Mouse (Mus musculus): ENCODE data around the gene Gm37240.

Gene Gm37240

GRCm38 (mm10) chr3:85391756-85392155 lies 495.6 kb downstream of the Gm37240 start:
- no peak for DNase-seq

- no peak for DNase-seq
Measured at GRCm38 (mm10) chr3:85391111-85391510, 496.2 kb downstream of the Gm37240 start.

GRCm38 (mm10) chr3:85385371-85385770 lies 501.9 kb downstream of the Gm37240 start:
- no peak for DNase-seq

- no peak for DNase-seq
Measured at GRCm38 (mm10) chr3:85383330-85383729, 504.0 kb downstream of the Gm37240 start.

- DNase-seq, result no peak
Measured at GRCm38 (mm10) chr3:85378703-85379395, 508.5 kb downstream of the Gm37240 start.

GRCm38 (mm10) chr3:85377946-85378702 lies 509.2 kb downstream of the Gm37240 start:
- DNase-seq, result no peak

- no peak for DNase-seq
Measured at GRCm38 (mm10) chr3:85377505-85377904, 509.8 kb downstream of the Gm37240 start.

GRCm38 (mm10) chr3:85376541-85376940 lies 510.8 kb downstream of the Gm37240 start:
- no peak for DNase-seq

- no peak for DNase-seq
Measured at GRCm38 (mm10) chr3:85373039-85373438, 514.3 kb downstream of the Gm37240 start.

- DNase-seq, result no peak
Measured at GRCm38 (mm10) chr3:85369847-85370246, 517.5 kb downstream of the Gm37240 start.

GRCm38 (mm10) chr3:85369157-85369556 lies 518.2 kb downstream of the Gm37240 start:
- DNase-seq, result no peak

- DNase-seq, result no peak
Measured at GRCm38 (mm10) chr3:85368354-85369120, 518.8 kb downstream of the Gm37240 start.

- DNase-seq, result no peak
Measured at GRCm38 (mm10) chr3:85364591-85365343, 522.6 kb downstream of the Gm37240 start.

GRCm38 (mm10) chr3:85362883-85363282 lies 524.4 kb downstream of the Gm37240 start:
- no peak for DNase-seq

- no peak for DNase-seq
Measured at GRCm38 (mm10) chr3:85356373-85356772, 530.9 kb downstream of the Gm37240 start.

GRCm38 (mm10) chr3:85348021-85348420 lies 539.3 kb downstream of the Gm37240 start:
- DNase-seq, result no peak

GRCm38 (mm10) chr3:85341103-85341860 lies 546.0 kb downstream of the Gm37240 start:
- DNase-seq, result no peak

GRCm38 (mm10) chr3:85340491-85340890 lies 546.8 kb downstream of the Gm37240 start:
- no peak for DNase-seq

- no peak for DNase-seq
Measured at GRCm38 (mm10) chr3:85339926-85340325, 547.4 kb downstream of the Gm37240 start.

GRCm38 (mm10) chr3:85339269-85339820 lies 548.0 kb downstream of the Gm37240 start:
- no peak for DNase-seq

GRCm38 (mm10) chr3:85338755-85339095 lies 548.6 kb downstream of the Gm37240 start:
- no peak for DNase-seq

All from thymus, postnatal 36 days (tissue).